Mouse (Mus musculus): ENCODE measurements around the gene Tom1l2.

Gene Tom1l2

DNA sequence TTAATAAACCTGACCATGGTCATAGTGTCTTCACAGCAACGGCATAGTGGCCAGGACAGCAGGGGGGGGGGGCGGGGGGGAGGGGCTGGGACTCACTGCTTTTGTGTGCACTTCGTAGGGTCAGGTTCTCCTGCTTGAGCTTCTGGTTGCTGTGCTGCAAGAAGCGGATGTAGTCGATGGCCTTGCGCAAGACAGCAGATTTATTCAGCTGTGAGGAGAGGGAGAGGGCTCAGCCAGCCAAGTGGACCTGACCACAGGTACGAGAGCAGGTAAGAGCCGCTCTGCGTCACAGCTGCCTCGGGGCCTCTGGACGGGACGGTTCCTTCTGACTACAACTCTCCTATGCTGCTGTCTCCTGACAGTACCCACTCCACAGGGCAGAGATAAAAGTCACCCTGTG, 147.7 kb downstream of the Tom1l2 start:
- no peak for DNase-seq (ENCODE audit: low spot score in 2 of 2)

DNA sequence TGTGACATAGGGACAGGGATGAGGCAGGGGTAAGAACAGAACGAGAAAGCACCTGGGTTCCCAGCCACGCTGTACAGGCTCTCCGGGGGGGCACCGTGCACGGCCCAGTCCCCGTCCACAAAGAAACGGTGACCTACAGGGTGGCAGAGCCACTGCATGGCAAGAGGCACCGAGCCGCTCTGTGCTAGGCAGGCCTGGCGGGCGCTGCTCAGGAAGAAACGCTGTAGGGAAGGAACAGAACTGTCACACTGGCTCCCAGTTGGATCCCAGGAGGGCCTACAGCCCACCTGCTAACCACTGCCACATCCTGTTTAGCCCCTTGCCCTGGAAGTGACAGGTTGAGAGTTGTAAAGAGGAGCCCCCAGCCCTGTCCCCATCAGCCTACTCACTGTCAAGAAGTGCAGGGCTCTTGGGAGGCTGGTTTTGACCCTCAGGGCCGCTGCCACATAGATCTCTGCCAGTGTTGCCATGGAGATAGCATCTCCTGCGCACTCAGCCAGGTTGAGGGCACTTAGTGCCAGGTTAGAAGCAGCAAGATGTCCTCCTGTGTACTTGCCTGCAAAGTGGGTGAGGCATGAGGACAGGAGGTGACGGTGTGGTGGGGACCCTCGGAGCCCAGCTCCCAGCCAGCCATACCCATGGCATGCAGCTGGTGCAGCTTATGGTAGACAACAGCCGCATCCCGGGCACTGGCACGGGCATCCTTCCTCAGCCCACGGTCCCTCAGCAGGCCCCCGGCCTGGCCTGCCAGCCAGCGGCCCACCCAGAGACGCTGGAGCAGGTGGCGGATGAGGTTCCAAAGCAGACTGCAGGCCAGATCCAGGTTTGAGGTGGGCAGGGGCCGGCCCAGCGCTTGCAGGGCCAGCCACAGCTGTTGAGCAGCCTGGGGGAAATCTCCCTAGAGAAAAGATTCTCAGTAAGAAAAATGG, 149.7 kb downstream of the Tom1l2 start:
- no peak for DNase-seq (ENCODE audit: low spot score in 2 of 2)

DNA sequence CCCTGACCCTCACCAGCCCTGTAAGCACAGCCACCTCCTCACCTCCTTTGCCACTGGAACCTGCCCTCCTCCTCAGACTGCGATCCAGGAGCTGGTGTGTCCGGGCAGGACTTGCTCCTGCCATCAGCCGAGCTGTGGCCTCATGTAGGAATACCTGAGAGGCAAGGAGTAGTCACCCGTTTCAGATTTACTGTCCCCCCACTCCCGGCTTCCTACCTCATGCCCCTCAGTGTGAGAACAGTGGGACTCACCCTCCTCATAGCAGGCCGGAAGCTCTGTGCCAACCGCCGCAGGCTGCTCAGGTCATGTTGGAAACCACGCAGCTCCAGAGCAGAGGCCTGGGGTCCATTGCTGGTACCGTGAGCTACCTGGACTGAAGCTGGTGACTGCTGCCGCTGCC, 152.3 kb downstream of the Tom1l2 start:
- DNase-seq (ENCODE audit: low spot score in 2 of 2) = no peak

DNA sequence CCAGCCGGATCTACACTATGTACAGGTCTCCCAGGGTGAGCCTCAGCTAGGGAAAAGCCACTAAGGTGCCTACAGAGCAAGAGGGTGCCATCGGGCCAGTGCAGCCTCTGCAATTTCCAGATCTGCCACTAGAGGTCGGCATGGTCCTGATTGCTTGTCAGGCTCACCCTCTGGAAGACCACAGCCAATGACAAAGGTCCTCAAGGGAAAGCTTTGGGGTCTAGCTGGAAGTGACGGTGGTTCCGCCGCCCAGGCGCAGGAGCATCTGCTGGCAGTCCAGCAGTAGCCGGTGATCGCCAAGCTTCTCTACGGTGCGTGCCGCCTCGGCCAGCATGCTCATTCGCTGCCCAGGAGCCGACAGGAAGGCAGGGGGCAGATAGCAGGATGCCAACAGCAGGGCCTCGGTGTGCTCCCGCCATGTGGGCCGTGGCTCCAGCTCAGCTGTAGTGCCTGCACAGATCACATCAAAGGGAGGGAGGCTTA, 153.0 kb downstream of the Tom1l2 start:
- DNase-seq (ENCODE audit: low spot score in 2 of 2) = peak; percentile 96 to 97

DNA sequence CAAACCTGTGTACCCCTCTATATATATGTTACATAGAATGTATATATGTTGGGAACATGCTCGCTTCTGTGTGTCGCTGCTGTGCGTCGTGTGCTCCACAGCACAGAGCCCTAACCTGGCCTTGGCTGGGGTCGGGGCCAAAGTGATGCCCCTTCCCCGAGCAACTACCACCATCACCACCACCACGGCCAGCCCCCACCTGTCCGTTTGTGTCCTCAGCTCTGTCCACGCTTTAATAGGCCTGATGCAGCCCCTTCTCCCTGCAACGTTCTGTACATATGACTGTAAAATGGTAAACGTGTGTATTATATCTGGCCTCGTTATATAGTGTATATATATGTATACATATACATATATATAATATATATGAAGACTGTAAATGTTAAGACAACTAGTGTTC, 154.1 kb downstream of the Tom1l2 start:
- no peak for DNase-seq (ENCODE audit: low spot score in 2 of 2)

DNA sequence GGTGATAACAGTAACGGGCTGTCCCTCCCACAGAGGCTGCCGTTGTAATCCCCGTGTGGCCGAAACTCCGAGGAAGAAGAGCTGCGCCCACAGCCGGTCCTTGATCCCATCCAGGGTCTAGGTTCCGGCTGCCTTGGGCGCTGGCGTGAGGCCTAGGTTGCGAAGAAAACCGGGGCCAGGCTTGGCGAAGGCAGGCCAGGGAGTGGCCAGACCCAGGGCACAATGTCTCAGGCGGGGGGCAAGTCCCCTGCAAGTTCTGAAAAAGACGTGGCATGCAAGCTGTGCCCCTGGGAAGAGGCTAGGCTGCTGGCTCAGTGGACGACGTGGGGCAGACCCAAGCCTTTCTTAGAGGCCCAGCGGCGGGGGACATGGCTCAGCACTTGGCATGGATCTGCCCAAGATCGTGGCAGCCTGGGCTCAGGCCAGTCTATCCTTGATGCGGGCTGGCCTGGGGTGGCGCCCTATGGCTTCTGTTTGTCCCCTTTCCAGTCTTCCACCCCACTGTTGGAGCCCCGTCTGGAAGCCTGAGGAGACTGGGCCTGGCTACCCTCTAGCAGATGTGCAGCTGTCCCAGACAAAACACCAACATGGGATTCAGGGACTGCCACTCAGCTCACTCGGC, 154.6 kb downstream of the Tom1l2 start:
- no peak for DNase-seq (ENCODE audit: low spot score in 2 of 2)

DNA sequence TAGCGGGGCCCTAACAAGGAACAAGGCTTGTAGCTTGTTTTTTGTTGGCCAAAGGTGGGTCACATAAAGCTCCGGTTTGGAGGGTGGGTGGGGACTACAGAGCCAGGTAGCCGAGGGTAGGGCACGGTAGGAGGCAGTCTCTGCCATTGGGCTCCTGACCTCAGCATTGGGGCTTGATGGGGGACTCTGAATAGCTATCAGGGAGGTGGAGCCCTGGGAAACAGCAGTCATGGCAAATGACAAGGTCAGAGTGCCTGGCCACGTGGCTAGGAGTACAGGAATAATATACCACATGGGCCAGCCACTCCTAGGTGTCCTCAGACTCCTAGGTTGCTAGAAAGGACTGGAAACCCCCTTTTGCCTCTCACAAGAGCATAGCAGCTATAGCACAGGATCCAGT, 156.4 kb downstream of the Tom1l2 start:
- DNase-seq (ENCODE audit: low spot score in 2 of 2) = no peak

DNA sequence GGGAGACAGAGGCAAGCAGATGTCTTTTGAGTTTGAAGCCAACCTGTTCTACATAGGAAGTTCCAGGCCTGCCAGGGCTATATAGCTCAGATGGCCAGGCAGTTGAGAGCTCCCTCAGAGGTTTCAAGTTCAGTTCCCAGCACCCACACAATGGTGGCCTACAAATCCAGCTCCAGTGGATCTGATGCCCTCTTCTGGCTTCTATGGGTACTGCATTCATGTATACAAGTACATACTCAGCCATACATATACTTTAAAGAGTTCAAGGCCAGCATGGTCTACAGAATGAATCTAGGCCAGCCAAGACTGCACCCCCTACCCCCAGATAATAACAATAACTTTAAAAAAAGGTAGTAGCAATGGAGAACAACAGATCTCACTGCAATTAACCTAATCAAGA, 157.6 kb downstream of the Tom1l2 start:
- DNase-seq (ENCODE audit: low spot score in 2 of 2) = no peak

DNA sequence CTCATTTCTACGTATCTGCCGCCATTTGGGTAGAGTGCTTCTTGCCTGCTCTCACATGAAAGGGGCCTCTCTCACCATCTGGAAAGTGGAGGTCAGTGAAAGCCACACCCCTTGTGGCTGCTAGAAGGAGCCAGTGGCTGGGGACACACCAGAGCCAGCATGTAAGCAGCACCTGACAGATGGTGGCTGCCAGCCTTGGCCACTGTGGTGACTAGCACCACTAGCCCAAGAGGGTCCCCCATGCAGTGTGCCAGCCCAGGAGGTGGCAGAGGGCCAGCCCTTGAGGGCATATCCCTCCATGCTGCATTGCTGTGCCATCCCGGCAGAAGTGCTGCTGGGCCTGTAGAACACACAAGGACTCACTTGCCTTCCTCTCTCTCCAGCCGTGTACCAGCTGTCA, 159.1 kb downstream of the Tom1l2 start:
- no peak for DNase-seq (ENCODE audit: low spot score in 2 of 2)

DNA sequence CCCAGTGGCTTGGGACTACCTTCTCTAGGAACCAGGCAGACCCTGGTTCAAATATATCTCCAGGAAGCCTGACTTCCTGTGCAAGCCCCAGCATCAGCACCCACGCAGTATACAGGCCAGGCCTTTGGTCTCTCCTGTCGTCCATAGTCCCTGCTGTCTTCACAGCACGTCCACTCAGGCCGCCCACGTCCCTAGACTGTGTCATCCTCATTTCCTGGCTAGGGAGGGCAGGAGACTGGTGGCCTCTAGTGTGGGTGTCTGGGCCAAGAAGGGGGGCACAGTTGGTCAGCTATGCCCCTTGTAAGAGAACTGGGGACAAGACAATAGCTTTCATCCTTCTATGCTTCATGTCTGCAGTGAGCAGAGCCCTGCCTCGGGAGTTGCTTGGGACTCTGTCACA, 160.2 kb downstream of the Tom1l2 start:
- DNase-seq (ENCODE audit: low spot score in 2 of 2) = no peak

DNA sequence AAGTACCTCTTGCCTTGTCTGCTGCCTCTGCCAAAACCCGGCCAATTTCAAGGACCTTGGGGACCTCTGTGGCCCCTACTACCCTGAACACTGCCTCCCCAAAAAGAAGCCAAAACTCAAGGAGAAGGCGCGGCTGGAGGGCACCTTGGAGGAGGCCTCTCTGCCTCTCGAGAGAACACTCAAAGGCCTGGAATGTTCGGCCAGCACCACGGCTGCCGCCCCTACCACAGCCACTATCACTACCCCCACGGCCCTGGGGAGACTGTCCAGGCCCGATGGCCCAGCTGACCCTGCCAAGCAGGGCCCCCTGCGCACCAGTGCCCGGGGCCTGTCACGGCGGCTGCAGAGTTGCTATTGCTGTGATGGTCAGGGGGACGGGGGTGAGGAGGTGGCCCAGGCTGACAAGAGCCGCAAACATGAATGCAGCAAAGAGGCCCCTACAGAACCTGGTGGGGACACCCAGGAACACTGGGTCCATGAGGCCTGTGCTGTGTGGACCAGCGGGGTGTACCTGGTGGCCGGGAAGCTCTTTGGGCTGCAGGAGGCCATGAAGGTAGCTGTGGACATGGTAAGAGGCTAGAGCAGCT, 162.6 kb downstream of the Tom1l2 start:
- DNase-seq (ENCODE audit: low spot score in 2 of 2) = no peak

DNA sequence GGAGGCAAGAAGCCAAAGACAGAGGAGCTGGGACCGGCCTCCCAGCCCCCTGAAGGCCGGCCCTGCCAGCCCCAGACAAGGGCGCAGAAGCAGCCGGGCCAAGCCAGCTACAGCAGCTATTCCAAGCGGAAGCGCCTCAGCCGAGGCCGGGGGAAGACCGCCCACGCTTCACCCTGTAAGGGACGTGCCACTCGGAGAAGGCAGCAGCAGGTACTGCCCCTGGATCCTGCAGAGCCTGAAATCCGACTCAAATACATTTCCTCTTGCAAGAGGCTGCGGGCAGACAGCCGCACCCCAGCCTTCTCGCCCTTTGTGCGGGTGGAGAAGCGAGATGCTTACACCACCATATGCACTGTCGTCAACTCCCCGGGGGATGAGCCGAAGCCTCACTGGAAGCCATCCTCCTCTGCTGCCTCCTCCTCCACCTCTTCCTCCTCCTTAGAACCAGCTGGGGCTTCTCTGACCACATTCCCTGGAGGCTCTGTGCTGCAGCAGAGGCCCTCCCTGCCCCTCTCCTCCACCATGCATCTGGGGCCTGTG, 163.1 kb downstream of the Tom1l2 start:
- DNase-seq (ENCODE audit: low spot score in 2 of 2) = no peak

DNA sequence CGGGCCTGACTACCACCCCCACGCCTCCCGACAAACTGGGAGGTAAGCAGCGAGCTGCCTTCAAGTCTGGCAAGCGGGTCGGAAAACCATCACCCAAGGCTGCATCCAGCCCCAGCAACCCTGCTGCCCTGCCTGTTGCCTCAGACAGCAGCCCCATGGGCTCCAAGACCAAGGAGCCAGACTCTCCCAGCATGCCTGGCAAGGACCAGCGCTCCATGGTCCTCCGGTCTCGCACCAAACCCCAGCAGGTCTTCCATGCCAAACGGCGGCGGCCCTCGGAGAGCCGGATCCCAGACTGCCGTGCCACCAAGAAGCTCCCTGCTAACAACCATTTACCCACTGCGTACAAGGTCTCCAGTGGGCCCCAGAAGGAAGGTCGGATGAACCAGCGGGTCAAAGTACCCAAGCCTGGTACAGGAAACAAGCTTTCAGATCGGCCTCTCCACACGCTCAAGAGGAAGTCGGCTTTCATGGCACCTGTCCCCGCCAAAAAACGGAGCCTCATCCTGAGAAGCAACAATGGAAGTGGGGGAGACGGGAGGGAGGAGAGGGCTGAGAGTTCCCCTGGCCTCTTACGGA, 164.3 kb downstream of the Tom1l2 start:
- no peak for DNase-seq (ENCODE audit: low spot score in 2 of 2)

DNA sequence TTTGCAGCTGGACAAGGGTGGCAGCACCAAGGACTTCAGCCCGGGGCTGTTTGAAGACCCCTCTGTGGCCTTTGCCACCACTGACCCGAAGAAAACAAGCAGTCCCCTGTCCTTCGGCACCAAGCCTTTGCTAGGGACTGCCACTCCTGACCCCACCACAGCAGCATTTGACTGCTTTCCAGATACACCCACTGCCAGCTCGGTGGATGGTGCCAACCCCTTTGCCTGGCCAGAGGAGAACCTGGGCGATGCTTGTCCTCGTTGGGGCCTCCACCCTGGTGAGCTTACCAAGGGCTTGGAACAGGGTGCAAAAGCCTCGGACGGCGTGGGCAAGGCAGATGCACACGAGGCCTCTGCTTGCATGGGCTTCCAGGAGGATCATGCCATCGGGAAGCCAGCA, 165.6 kb downstream of the Tom1l2 start:
- no peak for DNase-seq (ENCODE audit: low spot score in 2 of 2)

DNA sequence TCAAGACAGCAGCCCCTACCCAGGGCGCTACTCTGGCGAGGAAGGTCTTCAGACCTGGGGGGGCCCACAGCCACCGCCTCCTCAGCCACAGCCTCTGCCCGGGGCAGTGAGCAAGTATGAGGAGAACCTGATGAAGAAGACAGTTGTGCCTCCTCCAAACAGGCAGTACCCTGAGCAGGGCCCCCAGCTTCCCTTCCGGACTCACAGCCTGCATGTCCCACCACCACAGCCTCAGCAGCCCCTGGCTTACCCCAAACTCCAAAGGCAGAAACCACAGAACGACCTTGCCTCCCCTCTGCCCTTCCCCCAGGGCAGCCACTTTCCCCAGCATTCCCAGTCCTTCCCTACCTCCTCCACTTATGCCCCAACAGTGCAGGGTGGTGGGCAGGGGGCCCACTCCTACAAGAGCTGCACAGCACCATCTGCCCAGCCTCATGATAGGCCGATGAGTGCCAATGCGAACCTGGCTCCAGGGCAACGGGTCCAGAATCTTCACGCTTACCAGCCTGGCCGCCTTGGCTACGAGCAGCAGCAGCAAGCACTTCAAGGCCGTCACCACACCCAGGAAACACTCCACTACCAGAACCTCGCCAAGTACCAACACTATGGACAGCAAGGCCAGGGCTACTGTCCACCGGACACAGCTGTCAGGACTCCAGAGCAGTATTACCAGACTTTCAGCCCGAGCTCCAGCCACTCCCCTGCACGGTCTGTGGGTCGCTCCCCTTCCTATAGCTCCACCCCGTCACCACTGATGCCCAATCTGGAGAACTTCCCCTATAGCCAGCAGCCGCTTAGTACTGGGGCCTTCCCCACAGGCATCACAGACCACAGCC, 167.1 kb downstream of the Tom1l2 start:
- DNase-seq (ENCODE audit: low spot score in 2 of 2) = no peak

DNA sequence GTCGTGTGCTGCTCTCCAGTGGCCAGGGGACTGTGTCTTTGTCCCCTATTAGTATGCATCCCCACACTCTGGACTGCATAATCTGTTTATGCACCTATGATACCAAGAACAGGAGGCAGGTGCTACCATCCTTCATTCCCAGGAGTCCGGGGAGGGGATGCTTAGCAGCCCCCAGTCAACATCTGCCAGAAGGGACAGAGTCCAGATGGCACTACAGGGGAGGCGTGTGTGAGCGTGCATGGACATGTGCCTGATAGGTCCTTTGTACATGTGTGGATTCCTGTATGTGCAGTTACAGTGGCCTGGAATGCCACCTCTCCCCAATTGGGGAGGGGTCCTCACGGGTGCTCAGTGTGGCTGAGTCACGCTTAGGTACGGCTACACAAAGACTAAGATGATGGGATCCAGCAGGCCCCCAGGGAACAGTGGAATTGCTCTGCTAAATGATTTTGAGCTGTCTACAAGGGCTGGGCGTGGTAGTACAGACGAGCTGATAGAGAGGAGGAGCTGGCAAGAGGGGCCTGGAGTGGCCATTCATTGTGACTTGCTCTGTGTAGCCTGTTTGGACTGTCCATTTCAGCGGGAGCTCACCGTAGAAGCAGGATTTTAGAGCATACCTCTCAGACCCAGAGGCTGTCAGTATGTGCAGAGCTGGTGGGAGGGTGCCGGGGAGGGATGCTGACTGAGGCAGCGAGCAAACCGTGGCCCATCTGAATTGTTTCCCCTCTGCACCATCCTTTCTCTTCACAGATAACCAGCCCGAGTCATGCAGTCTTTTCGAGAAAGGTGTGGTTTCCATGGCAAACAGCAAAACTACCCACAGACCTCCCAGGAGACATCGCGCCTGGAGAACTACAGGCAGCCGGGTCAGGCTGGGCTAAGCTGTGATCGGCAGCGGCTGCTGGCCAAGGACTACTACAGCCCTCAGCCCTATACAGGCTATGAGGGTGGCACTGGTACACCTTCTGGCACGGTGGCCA, 168.1 kb downstream of the Tom1l2 start:
- DNase-seq (ENCODE audit: low spot score in 2 of 2) = peak; percentile 62 to 70

DNA sequence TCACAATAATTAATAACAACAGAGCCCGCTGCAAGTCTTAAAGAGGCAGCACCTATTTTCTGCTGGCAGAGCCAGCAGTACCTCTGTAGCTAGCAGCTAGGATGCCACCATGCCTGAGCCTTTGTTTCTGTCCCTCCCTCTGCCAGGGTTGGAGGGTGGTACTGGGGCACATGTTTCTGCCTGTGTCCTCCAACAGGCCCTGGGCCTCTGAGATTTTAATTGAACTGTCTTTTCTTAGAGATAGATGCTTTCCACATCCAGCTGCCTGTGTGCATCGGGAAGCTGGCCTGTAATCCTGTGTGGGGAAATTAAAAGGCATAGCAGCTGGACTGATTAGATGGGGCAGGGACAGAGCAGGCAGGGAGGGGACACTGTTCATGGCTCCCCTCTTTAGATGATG, 170.0 kb downstream of the Tom1l2 start:
- no peak for DNase-seq (ENCODE audit: low spot score in 2 of 2)

DNA sequence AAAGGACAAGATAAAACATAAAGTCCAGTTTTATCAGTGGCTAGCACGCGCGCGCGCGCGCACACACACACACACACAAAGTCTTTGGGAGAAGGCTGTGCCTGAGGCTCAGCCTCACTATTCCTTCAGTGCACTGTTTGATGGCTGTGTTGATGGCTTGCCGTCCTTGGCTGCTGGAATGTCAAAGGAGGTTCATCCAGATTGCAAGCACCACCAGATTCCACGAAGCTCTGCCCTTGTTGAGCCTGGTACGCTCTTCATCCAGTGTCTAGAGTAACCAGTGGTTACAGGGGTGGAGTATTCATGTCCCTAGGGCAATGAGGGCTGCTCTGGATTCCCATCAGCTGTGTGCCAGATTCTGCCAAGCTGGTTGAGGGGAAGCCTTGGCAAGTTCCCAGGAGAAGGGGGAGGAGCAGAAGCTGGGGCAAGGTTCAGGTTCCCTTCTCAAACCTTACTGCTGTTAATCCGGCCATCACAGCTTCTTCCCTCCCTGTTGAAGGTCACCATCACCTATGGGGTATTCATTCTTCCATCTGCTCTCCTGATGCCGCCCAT, 170.5 kb downstream of the Tom1l2 start:
- no peak for DNase-seq (ENCODE audit: low spot score in 2 of 2)

DNA sequence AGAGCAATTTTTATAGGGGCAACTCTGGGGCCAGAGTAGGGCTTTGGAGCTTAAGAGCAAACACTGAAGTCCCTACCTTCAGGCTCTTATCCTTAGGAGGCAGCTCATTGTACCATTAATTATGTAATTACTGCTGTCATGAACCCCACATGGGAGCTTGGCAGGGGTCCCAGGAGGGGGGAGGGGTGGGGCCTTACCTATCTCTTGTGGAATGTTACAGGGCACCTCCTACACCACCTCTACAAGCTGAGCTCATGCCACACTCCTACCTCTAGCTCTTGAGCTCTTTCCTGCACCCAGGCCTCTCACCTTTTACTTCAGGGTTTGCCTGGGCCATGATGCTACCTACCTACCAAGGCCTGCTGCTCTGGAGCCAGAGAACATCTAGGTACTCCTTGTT, 174.2 kb downstream of the Tom1l2 start:
- no peak for DNase-seq (ENCODE audit: low spot score in 2 of 2)

DNA sequence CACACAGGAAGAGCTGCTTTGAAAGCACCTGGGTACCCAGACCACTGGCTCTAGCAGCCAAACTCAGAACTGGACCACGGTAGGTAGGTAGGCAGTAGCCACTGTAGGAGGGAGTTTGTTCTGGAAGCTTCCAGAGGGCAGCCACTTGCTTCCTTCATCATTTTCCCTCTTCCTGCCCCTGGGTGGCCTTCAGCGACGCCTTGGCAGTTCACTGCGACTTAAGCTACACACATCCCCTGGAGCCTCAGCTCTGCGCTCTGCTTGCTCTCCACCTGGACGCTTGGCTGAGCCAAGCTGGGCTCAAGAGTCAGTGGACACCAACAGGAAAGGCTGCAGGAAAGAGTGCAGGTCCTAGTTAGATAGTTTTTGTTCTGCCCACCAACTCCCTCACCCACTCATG, 174.7 kb downstream of the Tom1l2 start:
- DNase-seq (ENCODE audit: low spot score in 2 of 2) = no peak
